ENCODE assay signal across 8 mouse cellular contexts in genomic region chr5:124000824-124001223, GRCm38 (mm10). TPM values are rescaled to one million over a fixed set of nuclear protein-coding genes. Genes with fewer than 3 reads are reported as not detected.
DNase-seq lines count a peak whose midpoint lies in the region; ATAC-seq and TF ChIP-seq lines count a peak whose summit lies in the region.

No protein-coding gene starts in this region.

- peaks cover 0 to 20% of the 10 kb centered on the region in 2 experiments; a peak in 2 of 4 replicates for H3K4me1 ChIP-seq in ES-E14 (ENCODE audit: control insufficient read depth in 2 of 2, insufficient read depth in 2 of 2, low read length in 2 of 2, poor library complexity in 1 of 2)

- no peak overlapping the region for H3K9ac ChIP-seq in ES-E14 (ENCODE audit: insufficient read depth, low read depth, low read length, poor library complexity, severe bottlenecking)

- DNase-seq in ES-E14 (ENCODE audit: low read depth, low spot score) = peak; percentile 85
- DNase-seq in cerebellum, adult 18-20 months = peak; percentile 87 to 94
- DNase-seq in forelimb bud, embryonic 11.5 days (ENCODE audit: low read depth, low spot score) = peak; percentile 86
- DNase-seq in heart, postnatal 4 days = peak; percentile 96
- DNase-seq in layer of hippocampus, adult 18-20 months (ENCODE audit: low spot score in 2 of 2) = peak; percentile 83 to 96
- DNase-seq in lung, adult 18-20 months = peak; percentile 82 to 85
- DNase-seq in testis, postnatal 14 days (ENCODE audit: low spot score) = peak; percentile 71

- H3K9me3 ChIP-seq in ES-E14 (ENCODE audit: control insufficient read depth, insufficient read depth, low read depth, low read length) = no peaks in the 10 kb centered on the region

- no peak overlapping the region for H3K27ac ChIP-seq in ES-E14 (ENCODE audit: insufficient read depth, low read depth, low read length, poor library complexity, severe bottlenecking)

- H3K4me3 ChIP-seq in ES-E14 (ENCODE audit: insufficient read depth in 1 of 2, low read depth in 1 of 2, low read length in 2 of 2, poor library complexity in 1 of 2, severe bottlenecking in 1 of 2) = no peak overlapping the region

- in situ Hi-C loops in ES-E14 (cut with MboI; ENCODE audit: low sequenced_read_pairs in 2 of 2, unreplicated experiment in 2 of 2) = loop anchor here in 1 of 2 experiments (5.0 kb wide), 1 partner anchor 81 kb away; no protein-coding TSS in a partner anchor

- H3K36me3 ChIP-seq in ES-E14 (ENCODE audit: control insufficient read depth, insufficient read depth, low read length, poor library complexity, severe bottlenecking) = peaks cover 9% of the 10 kb centered on the region

- ATAC-seq in neutrophil, adult 5-6 weeks (ENCODE audit: extremely low read depth, insufficient number of reproducible peaks, low FRiP score, poor library complexity, severe bottlenecking) = peak; percentile 52; the same call in 1 of the 2 replicates

TF ChIP-seq in ES-E14, 5 proteins besides CTCF, POLR2A, EP300 and RAD21:
- TF ChIP-seq ZC3H11A (IDR thresholded peaks at IDR 0.05; ENCODE audit: borderline replicate concordance, low read depth, low read length) (peak; percentile 76; the same call in 1 of the 2 replicates), HCFC1 (IDR thresholded peaks at IDR 0.05; ENCODE audit: borderline replicate concordance, insufficient read depth, low read length) (no peak)

RNA-seq across cellular contexts. Expression of gene Hip1r, which starts 27.4 kb away (rescaled TPM):
- 9.7 and 20.8 TPM in 2 replicates for total RNA-seq in ES-E14 (2012; rRNA removed)
- 10 to 100 TPM; 29.6 to 42.2 TPM for total RNA-seq in heart, postnatal 4 days (2021)
- 10 to 100 TPM; 46.3 to 48.5 TPM for total RNA-seq in layer of hippocampus, adult 18-20 months (2021)
- 144 and 175 TPM in 2 replicates for total RNA-seq in neutrophil, adult 5-6 weeks (2017)

RNA-seq across cellular contexts. Expression of gene Vps37b, which starts 31.2 kb away (rescaled TPM):
- 6.5 and 7.7 TPM in 2 replicates for total RNA-seq in ES-E14 (2012; rRNA removed)
- total RNA-seq in heart, postnatal 4 days (2021) = 10 to 100 TPM; 42.3 to 49.1 TPM
- total RNA-seq in layer of hippocampus, adult 18-20 months (2021) = 10 to 100 TPM; 38.0 to 43.9 TPM
- 31.6 and 33.2 TPM in 2 replicates for total RNA-seq in neutrophil, adult 5-6 weeks (2017)
